Mouse (Mus musculus): ENCODE measurements around the gene Slc26a3. TPM values are rescaled to one million over a fixed set of nuclear protein-coding genes. Genes with fewer than 3 reads are reported as not detected.

The Slc26a3 gene
- 0.68 and 1.1 TPM in 2 replicates for polyA plus RNA-seq (2011; ENCODE audit: insufficient read depth, insufficient read length, low read depth, missing spikeins)

DNA sequence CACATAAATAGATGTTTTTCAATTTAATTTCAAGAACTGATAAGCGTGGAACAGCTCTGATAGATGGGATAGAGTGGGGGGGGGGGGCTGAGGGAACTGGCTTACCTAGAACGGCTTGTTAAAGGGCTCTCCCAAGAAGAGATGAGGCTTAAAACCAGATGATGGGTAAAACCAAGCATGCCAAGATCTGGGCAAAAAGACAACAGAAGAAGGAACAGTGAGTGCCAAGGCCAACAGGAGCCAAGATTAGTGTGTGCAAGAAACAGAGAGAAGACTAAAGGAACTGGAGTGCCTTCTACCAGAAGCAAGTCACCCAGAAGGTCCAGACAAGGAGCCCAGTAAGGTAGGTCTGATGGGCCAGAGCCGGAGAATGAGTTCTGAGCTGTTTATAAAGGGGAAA is at the start of gene Slc26a3:
TSS of gene Slc26a3 (plus strand) at position 301 of the 400 bp plus-strand sequence.
- H3K4me1 ChIP-seq (ENCODE audit: control insufficient read depth, insufficient read depth, low read length) = no peaks in the 10 kb centered on the region
- no peak within 1 kb of the TSS for H3K27ac ChIP-seq (ENCODE audit: insufficient read depth, low read length)
- no peak within 1 kb of the TSS for H3K4me3 ChIP-seq (ENCODE audit: low read depth, low read length)
- no peaks in the 10 kb centered on the region for H3K36me3 ChIP-seq (ENCODE audit: control insufficient read depth, insufficient read depth, low read length, poor library complexity, severe bottlenecking)
- H3K9me3 ChIP-seq (replicated peaks; ENCODE audit: control insufficient read depth, insufficient read depth, low read length, poor library complexity, severe bottlenecking) = no peaks in the 10 kb centered on the region
- H3K27me3 ChIP-seq (ENCODE audit: control insufficient read depth, insufficient read depth, low read length, poor library complexity, severe bottlenecking) = no peaks in the 10 kb centered on the region
- TF ChIP-seq EP300 (IDR thresholded peaks at IDR 0.05; ENCODE audit: insufficient read depth, low read depth, low read length) (no peak), CTCF (IDR thresholded peaks at IDR 0.05; ENCODE audit: low read depth, low read length) (no peak), POLR2A (IDR thresholded peaks at IDR 0.05; ENCODE audit: insufficient read depth, low read length) (no peak)
- H3K9ac ChIP-seq (ENCODE audit: low read depth, poor library complexity, severe bottlenecking) = no peak within 1 kb of the TSS

DNA sequence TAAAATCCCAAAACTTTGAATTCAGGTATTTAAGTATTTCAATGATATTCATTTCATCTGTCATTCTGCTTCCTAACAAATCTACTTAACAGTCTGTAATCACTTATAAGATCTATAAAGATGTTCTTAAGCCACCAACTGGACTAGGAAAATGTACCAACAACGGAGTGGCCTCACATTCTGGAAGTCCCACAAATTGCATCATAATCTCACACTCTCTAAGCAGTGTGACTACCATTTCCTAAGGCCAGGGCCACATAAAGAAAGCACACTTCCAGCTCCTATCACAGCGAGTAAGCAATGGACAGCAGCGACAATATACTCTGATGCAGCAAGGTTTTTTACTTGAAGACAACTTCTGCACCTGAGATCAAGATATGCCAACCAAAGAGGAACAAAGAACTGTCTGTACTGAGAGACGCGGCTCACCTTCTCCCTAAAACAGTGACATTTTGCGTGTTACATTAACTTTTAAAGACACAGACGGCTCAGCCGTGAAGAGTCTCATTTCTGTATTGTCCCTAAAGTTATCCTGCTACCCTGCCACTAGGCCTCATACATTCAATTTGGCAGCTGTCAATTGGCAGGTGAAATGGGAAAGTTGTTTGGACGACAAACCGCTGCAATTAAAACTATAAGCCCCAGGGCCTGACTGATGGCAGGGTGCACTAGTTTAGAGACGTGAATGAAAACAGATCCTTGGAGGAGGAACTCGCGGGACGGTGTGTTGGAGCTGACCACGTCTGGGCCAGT is 40.3 kb upstream of the Slc26a3 start:
- TF ChIP-seq CTCF (IDR thresholded peaks at IDR 0.05; ENCODE audit: low read depth, low read length) (no peak), POLR2A (IDR thresholded peaks at IDR 0.05; ENCODE audit: insufficient read depth, low read length) (no peak), EP300 (IDR thresholded peaks at IDR 0.05; ENCODE audit: insufficient read depth, low read depth, low read length) (no peak)
- no peaks in the 10 kb centered on the region for H3K27me3 ChIP-seq (ENCODE audit: control insufficient read depth, insufficient read depth, low read length, poor library complexity, severe bottlenecking)
- H3K4me3 ChIP-seq (ENCODE audit: low read depth, low read length) = peak overlapping the region; percentile 85
- peak overlapping the region; percentile 87 for H3K9ac ChIP-seq (ENCODE audit: low read depth, poor library complexity, severe bottlenecking)
- H3K36me3 ChIP-seq (ENCODE audit: control insufficient read depth, insufficient read depth, low read length, poor library complexity, severe bottlenecking) = peaks cover 8% of the 10 kb centered on the region
- no peak overlapping the region for H3K27ac ChIP-seq (ENCODE audit: insufficient read depth, low read length)
- H3K4me1 ChIP-seq (ENCODE audit: control insufficient read depth, insufficient read depth, low read length) = no peaks in the 10 kb centered on the region
- peaks cover 4% of the 10 kb centered on the region for H3K9me3 ChIP-seq (replicated peaks; ENCODE audit: control insufficient read depth, insufficient read depth, low read length, poor library complexity, severe bottlenecking)

DNA sequence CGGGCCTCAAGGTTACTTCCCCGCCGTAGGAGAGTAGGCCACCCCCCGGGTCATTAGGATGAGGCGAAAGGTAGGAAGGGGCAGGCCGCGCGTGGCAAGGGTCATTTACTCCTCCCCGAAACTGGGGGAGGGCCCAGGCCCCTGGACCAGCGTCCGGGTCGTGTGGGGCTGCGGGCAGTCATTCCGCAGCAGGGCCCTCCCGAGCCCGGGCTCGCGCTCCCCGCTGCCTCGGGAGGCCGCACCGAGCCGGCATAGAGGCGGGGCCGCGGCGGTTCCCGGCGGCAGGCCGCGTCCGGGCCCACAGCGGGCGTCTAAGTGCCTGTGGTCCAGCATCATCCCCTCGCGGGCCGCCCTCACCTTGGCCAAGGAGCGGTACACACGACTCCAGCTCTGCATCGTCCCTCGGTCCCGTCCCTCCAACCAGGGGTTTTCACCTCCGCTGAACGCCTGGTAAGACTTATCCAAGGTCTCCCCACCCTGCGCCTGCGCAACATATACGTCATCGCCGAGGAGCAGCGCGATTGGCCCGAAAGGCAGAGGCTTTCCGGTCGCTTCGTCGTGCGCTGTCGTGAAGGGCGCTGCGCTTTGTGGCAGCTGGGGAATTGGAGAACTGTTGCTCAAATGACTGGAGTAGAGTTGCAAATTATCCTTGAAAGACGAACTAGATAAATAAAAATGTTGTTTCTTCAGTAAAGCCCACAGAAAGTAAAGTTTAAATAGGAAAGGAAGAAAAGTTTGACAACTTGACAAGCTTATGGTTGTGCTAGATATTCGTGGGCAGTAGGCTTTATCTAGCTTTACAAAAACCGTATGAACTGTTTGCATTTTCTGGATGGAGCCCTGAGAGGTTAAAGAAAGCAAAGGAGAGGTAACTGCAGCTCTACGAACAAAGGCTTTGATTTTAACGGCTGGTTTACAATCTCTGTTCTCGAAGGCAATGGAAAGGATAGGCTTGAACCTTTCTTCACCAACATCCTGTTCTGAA is 39.4 kb upstream of the Slc26a3 start, which contains the start of gene Dld:
TSS of gene Dld (minus strand) at position 510 of the 985 bp plus-strand sequence.
- no peak within 1 kb of the TSS for H3K27ac ChIP-seq (ENCODE audit: insufficient read depth, low read length)
- H3K27me3 ChIP-seq (ENCODE audit: control insufficient read depth, insufficient read depth, low read length, poor library complexity, severe bottlenecking) = no peaks in the 10 kb centered on the region
- H3K9ac ChIP-seq (ENCODE audit: low read depth, poor library complexity, severe bottlenecking) = peak within 1 kb of the TSS; percentile 87
- TF ChIP-seq CTCF (IDR thresholded peaks at IDR 0.05; ENCODE audit: low read depth, low read length) (no peak), POLR2A (IDR thresholded peaks at IDR 0.05; ENCODE audit: insufficient read depth, low read length) (peak; percentile 49)
- H3K4me1 ChIP-seq (ENCODE audit: control insufficient read depth, insufficient read depth, low read length) = no peaks in the 10 kb centered on the region
- peak within 1 kb of the TSS; percentile 85 for H3K4me3 ChIP-seq (ENCODE audit: low read depth, low read length)
- H3K9me3 ChIP-seq (replicated peaks; ENCODE audit: control insufficient read depth, insufficient read depth, low read length, poor library complexity, severe bottlenecking) = peaks cover 10% of the 10 kb centered on the region
- peaks cover 8% of the 10 kb centered on the region for H3K36me3 ChIP-seq (ENCODE audit: control insufficient read depth, insufficient read depth, low read length, poor library complexity, severe bottlenecking)

DNA sequence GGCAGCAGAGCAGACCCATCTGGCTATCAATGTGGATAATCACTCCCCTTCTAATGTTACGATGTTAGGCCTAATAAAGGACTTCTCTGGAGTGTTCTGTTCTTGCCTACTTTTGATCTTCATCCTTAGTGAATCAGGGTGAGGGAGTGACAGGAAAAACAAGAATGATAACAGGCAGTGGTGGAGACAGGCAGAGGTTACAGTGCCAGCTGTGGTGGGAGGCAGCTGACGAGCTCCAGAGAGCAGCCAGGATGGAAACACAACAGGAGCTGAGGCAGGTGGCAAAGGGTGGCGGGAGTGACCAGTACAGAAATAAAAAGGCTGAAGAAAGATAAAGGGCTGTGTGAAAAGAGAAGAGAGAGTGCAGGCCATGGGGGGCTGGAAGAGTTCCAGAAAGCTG is 24.2 kb upstream of the Slc26a3 start:
- no peaks in the 10 kb centered on the region for H3K36me3 ChIP-seq (ENCODE audit: control insufficient read depth, insufficient read depth, low read length, poor library complexity, severe bottlenecking)
- no peak overlapping the region for H3K27ac ChIP-seq (ENCODE audit: insufficient read depth, low read length)
- H3K9me3 ChIP-seq (replicated peaks; ENCODE audit: control insufficient read depth, insufficient read depth, low read length, poor library complexity, severe bottlenecking) = peaks cover 6% of the 10 kb centered on the region
- no peak overlapping the region for H3K9ac ChIP-seq (ENCODE audit: low read depth, poor library complexity, severe bottlenecking)
- no peak overlapping the region for H3K4me3 ChIP-seq (ENCODE audit: low read depth, low read length)
- no peaks in the 10 kb centered on the region for H3K27me3 ChIP-seq (ENCODE audit: control insufficient read depth, insufficient read depth, low read length, poor library complexity, severe bottlenecking)
- no peak for TF ChIP-seq EP300 (IDR thresholded peaks at IDR 0.05; ENCODE audit: insufficient read depth, low read depth, low read length)
- no peak for TF ChIP-seq POLR2A (IDR thresholded peaks at IDR 0.05; ENCODE audit: insufficient read depth, low read length)
- TF ChIP-seq CTCF (IDR thresholded peaks at IDR 0.05; ENCODE audit: low read depth, low read length) = no peak
- no peaks in the 10 kb centered on the region for H3K4me1 ChIP-seq (ENCODE audit: control insufficient read depth, insufficient read depth, low read length)

DNA sequence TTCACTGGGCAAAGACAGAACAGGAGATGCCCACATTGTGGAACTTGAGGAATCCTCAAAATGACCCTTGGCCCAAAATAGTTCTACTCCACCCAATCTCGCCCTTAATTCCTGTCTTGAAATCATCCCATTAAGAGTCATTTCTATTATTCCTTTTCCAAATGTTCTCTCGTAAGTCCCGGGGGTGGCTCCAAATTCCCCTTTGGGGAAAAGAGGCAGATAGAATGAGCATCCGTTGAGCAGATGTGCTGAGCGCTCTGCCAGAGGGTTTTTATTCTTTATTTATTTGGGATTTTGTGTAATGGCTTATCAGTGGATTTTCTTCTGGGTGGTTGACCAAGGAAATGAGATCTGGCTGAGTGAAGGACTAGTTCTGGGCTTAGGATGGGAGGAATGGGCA is 22.9 kb upstream of the Slc26a3 start:
- Histone ChIP-seq H3K4me1 (ENCODE audit: control insufficient read depth, insufficient read depth, low read length) (no peaks in the 10 kb centered on the region), H3K4me3 (ENCODE audit: low read depth, low read length) (no peak overlapping the region), H3K27ac (ENCODE audit: insufficient read depth, low read length) (no peak overlapping the region), H3K9me3 (replicated peaks; ENCODE audit: control insufficient read depth, insufficient read depth, low read length, poor library complexity, severe bottlenecking) (peaks cover 6% of the 10 kb centered on the region), H3K27me3 (ENCODE audit: control insufficient read depth, insufficient read depth, low read length, poor library complexity, severe bottlenecking) (no peaks in the 10 kb centered on the region), H3K9ac (ENCODE audit: low read depth, poor library complexity, severe bottlenecking) (no peak overlapping the region), H3K36me3 (ENCODE audit: control insufficient read depth, insufficient read depth, low read length, poor library complexity, severe bottlenecking) (no peaks in the 10 kb centered on the region)
- TF ChIP-seq CTCF (IDR thresholded peaks at IDR 0.05; ENCODE audit: low read depth, low read length) (no peak), EP300 (IDR thresholded peaks at IDR 0.05; ENCODE audit: insufficient read depth, low read depth, low read length) (no peak), POLR2A (IDR thresholded peaks at IDR 0.05; ENCODE audit: insufficient read depth, low read length) (no peak)

Measured in ES-Bruce4 (cell line).